Mouse (Mus musculus): ENCODE results near the gene Cdan1. TPM values are rescaled to one million over a fixed set of nuclear protein-coding genes. Genes with fewer than 3 reads are reported as not detected.

Cdan1 gene
- polyA plus RNA-seq, 1 experiment from 2014 or later = 2.0 TPM

GRCm38 (mm10) chr2:120720821-120721220 lies 129.1 kb downstream of the Cdan1 start:
- no peak for TF ChIP-seq EP300 (IDR thresholded peaks at IDR 0.05; ENCODE audit: low read depth)
- TF ChIP-seq CTCF (IDR thresholded peaks at IDR 0.05; ENCODE audit: low read depth) = no peak
- peaks cover 6% of the 10 kb centered on the region for H3K4me1 ChIP-seq (ENCODE audit: insufficient read depth)
- H3K4me2 ChIP-seq (ENCODE audit: low read depth, low read length) = no peak overlapping the region
- H3K36me3 ChIP-seq (replicated peaks; ENCODE audit: insufficient read depth, low read length) = peaks cover 89% of the 10 kb centered on the region
- H3K27me3 ChIP-seq (ENCODE audit: insufficient read depth, low read length) = no peaks in the 10 kb centered on the region
- WGBS (ENCODE audit: insufficient replicate concordance) = 92% methylated on average over 6 of the region's 6 CpGs
- H3K9ac ChIP-seq (replicated peaks) = no peak overlapping the region
- no peak overlapping the region for H3K27ac ChIP-seq (ENCODE audit: low read depth)
- H3K9me3 ChIP-seq (ENCODE audit: low read length) = no peaks in the 10 kb centered on the region
- ATAC-seq (no peak), DNase-seq (no peak)
- H3K4me3 ChIP-seq (ENCODE audit: low read depth, low read length) = no peak overlapping the region

- 86% methylated on average over 8 of the region's 8 CpGs for WGBS (ENCODE audit: insufficient replicate concordance)
- Histone ChIP-seq H3K4me2 (ENCODE audit: low read depth, low read length) (no peak overlapping the region), H3K4me3 (ENCODE audit: low read depth, low read length) (no peak overlapping the region), H3K9me3 (ENCODE audit: low read length) (no peaks in the 10 kb centered on the region), H3K9ac (replicated peaks) (no peak overlapping the region), H3K27me3 (ENCODE audit: insufficient read depth, low read length) (no peaks in the 10 kb centered on the region), H3K27ac (ENCODE audit: low read depth) (no peak overlapping the region), H3K4me1 (ENCODE audit: insufficient read depth) (no peaks in the 10 kb centered on the region), H3K36me3 (replicated peaks; ENCODE audit: insufficient read depth, low read length) (peaks cover 82% of the 10 kb centered on the region)
- ATAC-seq = no peak
- TF ChIP-seq CTCF (IDR thresholded peaks at IDR 0.05; ENCODE audit: low read depth) = no peak
- TF ChIP-seq EP300 (IDR thresholded peaks at IDR 0.05; ENCODE audit: low read depth) = no peak
- DNase-seq = no peak
These were observed 131.4 kb downstream of the Cdan1 start for GRCm38 (mm10) chr2:120718496-120718895.

- Histone ChIP-seq H3K4me2 (ENCODE audit: low read depth, low read length) (no peak overlapping the region), H3K9ac (replicated peaks) (no peak overlapping the region), H3K27me3 (ENCODE audit: insufficient read depth, low read length) (no peaks in the 10 kb centered on the region), H3K36me3 (replicated peaks; ENCODE audit: insufficient read depth, low read length) (peaks cover 43% of the 10 kb centered on the region), H3K27ac (ENCODE audit: low read depth) (no peak overlapping the region), H3K4me3 (ENCODE audit: low read depth, low read length) (no peak overlapping the region), H3K9me3 (ENCODE audit: low read length) (no peaks in the 10 kb centered on the region), H3K4me1 (ENCODE audit: insufficient read depth) (no peaks in the 10 kb centered on the region)
- DNase-seq (no peak), ATAC-seq (no peak)
- TF ChIP-seq EP300 (IDR thresholded peaks at IDR 0.05; ENCODE audit: low read depth) = no peak
- TF ChIP-seq CTCF (IDR thresholded peaks at IDR 0.05; ENCODE audit: low read depth) = no peak
- 91% methylated on average over 3 of the region's 3 CpGs for WGBS (ENCODE audit: insufficient replicate concordance)
These were observed 136.5 kb downstream of the Cdan1 start for GRCm38 (mm10) chr2:120713441-120713840.

- no peak for ATAC-seq
- no peak overlapping the region for H3K27ac ChIP-seq (ENCODE audit: low read depth)
- no peak overlapping the region for H3K4me3 ChIP-seq (ENCODE audit: low read depth, low read length)
These were observed 139.0 kb downstream of the Cdan1 start for GRCm38 (mm10) chr2:120710948-120711347.

GRCm38 (mm10) chr2:120710154-120710553 lies 139.8 kb downstream of the Cdan1 start:
- ATAC-seq = no peak
- DNase-seq = no peak
- no peak overlapping the region for H3K9ac ChIP-seq (replicated peaks)
- no peaks in the 10 kb centered on the region for H3K27me3 ChIP-seq (ENCODE audit: insufficient read depth, low read length)
- no peak overlapping the region for H3K27ac ChIP-seq (ENCODE audit: low read depth)
- no peak overlapping the region for H3K4me2 ChIP-seq (ENCODE audit: low read depth, low read length)
- WGBS (ENCODE audit: insufficient replicate concordance) = 41% methylated on average over 3 of the region's 3 CpGs
- H3K4me1 ChIP-seq (ENCODE audit: insufficient read depth) = no peaks in the 10 kb centered on the region
- H3K36me3 ChIP-seq (replicated peaks; ENCODE audit: insufficient read depth, low read length) = peaks cover 20% of the 10 kb centered on the region
- H3K9me3 ChIP-seq (ENCODE audit: low read length) = no peaks in the 10 kb centered on the region
- H3K4me3 ChIP-seq (ENCODE audit: low read depth, low read length) = no peak overlapping the region
- TF ChIP-seq CTCF (IDR thresholded peaks at IDR 0.05; ENCODE audit: low read depth) (no peak), EP300 (IDR thresholded peaks at IDR 0.05; ENCODE audit: low read depth) (no peak)

More at GRCm38 (mm10) chr2:120710948-120711347, 139.0 kb downstream of the Cdan1 start:
- H3K4me2 ChIP-seq (ENCODE audit: low read depth, low read length) = no peak overlapping the region
- H3K9ac ChIP-seq (replicated peaks) = no peak overlapping the region
- 66% methylated on average over 3 of the region's 3 CpGs for WGBS (ENCODE audit: insufficient replicate concordance)
- H3K27me3 ChIP-seq (ENCODE audit: insufficient read depth, low read length) = no peaks in the 10 kb centered on the region
- H3K36me3 ChIP-seq (replicated peaks; ENCODE audit: insufficient read depth, low read length) = peaks cover 20% of the 10 kb centered on the region
- no peaks in the 10 kb centered on the region for H3K9me3 ChIP-seq (ENCODE audit: low read length)
- TF ChIP-seq CTCF (IDR thresholded peaks at IDR 0.05; ENCODE audit: low read depth) (no peak), EP300 (IDR thresholded peaks at IDR 0.05; ENCODE audit: low read depth) (no peak)
- H3K4me1 ChIP-seq (ENCODE audit: insufficient read depth) = no peaks in the 10 kb centered on the region
- no peak for DNase-seq

- H3K9me3 ChIP-seq (ENCODE audit: low read length) = no peaks in the 10 kb centered on the region
- H3K27ac ChIP-seq (ENCODE audit: low read depth) = no peak overlapping the region
- H3K27me3 ChIP-seq (ENCODE audit: insufficient read depth, low read length) = no peaks in the 10 kb centered on the region
- TF ChIP-seq CTCF (IDR thresholded peaks at IDR 0.05; ENCODE audit: low read depth) (no peak), EP300 (IDR thresholded peaks at IDR 0.05; ENCODE audit: low read depth) (no peak)
- no peak for ATAC-seq
- no peak for DNase-seq
- H3K4me2 ChIP-seq (ENCODE audit: low read depth, low read length) = no peak overlapping the region
- no peak overlapping the region for H3K9ac ChIP-seq (replicated peaks)
- H3K4me1 ChIP-seq (ENCODE audit: insufficient read depth) = no peaks in the 10 kb centered on the region
- no peaks in the 10 kb centered on the region for H3K36me3 ChIP-seq (replicated peaks; ENCODE audit: insufficient read depth, low read length)
- no peak overlapping the region for H3K4me3 ChIP-seq (ENCODE audit: low read depth, low read length)
These were observed 142.9 kb downstream of the Cdan1 start for GRCm38 (mm10) chr2:120707041-120707440.

GRCm38 (mm10) chr2:120702675-120703074 lies 147.3 kb downstream of the Cdan1 start:
- ATAC-seq (no peak), DNase-seq (no peak)
- Histone ChIP-seq H3K9ac (replicated peaks) (no peak overlapping the region), H3K9me3 (ENCODE audit: low read length) (no peaks in the 10 kb centered on the region), H3K36me3 (replicated peaks; ENCODE audit: insufficient read depth, low read length) (no peaks in the 10 kb centered on the region; the same call in 1 of the 2 replicates), H3K4me1 (ENCODE audit: insufficient read depth) (no peaks in the 10 kb centered on the region), H3K4me3 (ENCODE audit: low read depth, low read length) (no peak overlapping the region), H3K27ac (ENCODE audit: low read depth) (no peak overlapping the region), H3K4me2 (ENCODE audit: low read depth, low read length) (no peak overlapping the region), H3K27me3 (ENCODE audit: insufficient read depth, low read length) (no peaks in the 10 kb centered on the region)
- 42% methylated on average over 5 of the region's 5 CpGs for WGBS (ENCODE audit: insufficient replicate concordance)
- TF ChIP-seq EP300 (IDR thresholded peaks at IDR 0.05; ENCODE audit: low read depth) = no peak
- no peak for TF ChIP-seq CTCF (IDR thresholded peaks at IDR 0.05; ENCODE audit: low read depth)
